Mouse (Mus musculus) embryo, embryonic 10.5 days (tissue): ENCODE measurements at regions not wholly inside any gene's neighbourhood (a gene's known extent, or its start where the extent isn't known, plus 50 kb on each side); places are given as distances from the start of the nearest gene placed in this dataset.
"Not testable (repeated sequence)": the region's sequence is repeated elsewhere in the genome, so short reads cannot be mapped to it uniquely, and the experiment has no call there.

Experiments used
- DNase-seq: peaks from one replicate; pipeline ENCODE4 v3.0.0-alpha.2; 2015; ENCODE audit warnings: low spot score

DNA sequence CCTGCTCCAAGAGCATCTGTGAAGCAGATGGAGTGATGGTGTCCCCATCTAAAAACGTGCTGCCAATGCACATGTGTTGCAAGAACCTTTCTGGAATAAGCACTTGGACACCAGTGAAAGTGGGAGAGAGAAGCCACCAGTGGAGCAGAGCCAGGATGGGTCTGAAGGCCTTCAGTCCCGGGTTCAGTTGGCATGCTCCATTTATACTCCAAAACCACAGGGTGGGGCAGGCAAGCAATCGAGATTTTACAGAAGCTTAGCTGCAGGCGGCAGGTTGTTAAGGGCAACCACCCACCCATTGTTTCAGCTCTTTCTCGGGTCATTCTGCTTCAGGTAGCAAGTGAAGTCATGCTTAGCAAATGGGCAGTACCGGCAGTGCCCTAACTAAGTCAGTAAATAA, 51.8 kb upstream of the Sv2b start:
- no peak for DNase-seq

DNA sequence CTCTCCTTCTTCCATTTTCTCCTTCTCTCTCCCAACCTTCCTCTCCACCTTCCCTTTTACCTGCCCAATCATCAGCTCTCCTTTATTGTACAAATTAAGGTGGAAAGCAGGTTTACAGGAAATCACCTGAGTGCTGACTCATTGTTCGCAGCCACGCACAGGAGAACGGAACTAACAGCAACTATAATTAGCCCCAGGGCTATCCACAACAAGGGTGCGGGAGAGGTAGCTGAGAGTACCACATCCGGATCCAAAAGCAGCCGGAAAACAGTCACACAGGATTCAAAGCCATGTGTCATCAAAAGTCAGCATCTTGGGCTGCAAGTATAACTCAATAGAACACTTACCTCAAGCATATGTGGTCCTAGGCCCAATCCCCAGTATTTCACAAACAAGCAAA, 53.5 kb upstream of the Sv2b start:
- no peak for DNase-seq

DNA sequence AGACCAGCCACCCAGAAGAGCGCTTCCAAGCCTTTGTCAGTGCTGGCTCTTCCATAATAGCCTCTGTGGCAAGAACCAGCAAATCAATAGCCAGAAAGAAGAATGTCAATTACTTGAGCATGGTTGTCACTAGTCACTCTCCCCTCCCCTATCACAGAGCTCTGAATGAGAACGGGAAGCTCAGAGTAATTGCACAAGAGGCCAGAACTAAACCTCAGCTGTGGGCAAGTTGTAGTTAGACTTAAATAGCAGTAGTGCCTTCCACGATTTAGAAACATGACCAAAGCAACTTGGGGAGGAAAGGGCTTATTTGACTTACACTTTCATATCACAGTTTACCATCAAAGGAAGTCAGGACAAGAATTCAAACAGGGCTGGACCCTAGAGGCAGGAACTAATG, 56.4 kb upstream of the Sv2b start:
- no peak for DNase-seq

DNA sequence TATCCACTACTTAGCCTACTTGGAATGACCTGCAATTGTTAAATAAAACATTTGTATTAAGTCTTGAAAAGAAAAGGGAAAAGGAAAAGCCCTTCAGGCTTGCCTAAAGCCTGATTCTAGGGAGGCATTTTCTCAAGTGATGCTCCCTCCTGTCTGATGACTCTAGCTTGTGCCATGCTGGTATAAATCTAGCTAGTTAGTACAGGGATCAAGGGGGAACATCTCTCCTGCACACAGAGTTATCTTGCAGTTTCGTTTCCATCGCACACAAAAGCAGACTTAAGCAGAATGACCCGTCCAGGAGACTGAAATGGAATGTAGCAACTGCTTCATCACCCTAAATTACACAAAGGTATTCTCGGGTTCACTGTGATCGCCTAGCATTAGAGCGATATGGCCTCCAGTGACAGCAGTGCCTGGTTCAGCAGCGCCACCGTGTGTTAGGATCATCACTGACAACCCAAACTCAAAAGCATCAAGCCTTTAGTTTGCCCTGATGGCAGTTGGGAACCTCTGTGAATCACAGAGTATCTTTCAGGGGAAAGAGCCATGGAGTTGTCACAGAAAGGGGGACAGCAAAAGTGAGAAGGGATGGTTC, 57.3 kb upstream of the Sv2b start:
- peak; percentile 91 for DNase-seq

DNA sequence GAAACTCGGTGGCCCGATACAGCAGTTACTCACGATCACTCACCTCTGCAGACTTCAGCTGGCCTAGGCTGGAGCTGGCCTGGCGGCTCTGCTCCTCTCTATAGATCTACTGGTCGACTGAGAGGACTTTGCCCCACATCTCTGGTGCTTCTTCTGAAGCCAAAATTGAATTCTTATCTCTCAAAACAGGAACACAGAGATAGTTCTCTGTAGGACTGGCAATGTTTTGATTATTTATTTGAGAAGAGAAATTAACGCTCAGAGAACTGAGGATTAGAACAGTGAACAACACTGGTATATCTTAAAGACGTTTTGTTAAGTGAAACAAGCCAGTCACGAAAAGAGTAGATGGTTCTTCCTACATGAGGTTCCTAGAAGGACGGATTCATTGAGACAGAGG, 59.3 kb upstream of the Sv2b start:
- DNase-seq, result no peak

DNA sequence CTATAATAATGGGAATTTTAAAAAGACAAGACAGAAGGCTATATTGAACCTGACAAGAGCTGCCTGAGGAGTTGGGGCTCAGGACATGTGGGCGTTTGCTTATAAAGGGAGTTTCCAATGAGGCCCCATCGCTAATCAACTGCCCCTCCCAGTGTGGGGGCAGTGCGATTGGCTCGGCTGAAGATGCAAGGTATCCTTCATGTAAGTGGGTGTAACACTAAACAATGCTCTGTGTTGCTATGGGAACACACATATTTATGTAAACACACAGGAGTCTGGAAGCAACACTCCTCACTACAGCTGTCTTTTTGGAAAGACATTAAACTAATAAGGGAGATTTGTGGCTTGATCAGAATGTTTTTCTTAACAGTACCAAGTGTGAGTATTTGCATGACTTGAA, 60.3 kb upstream of the Sv2b start:
- no peak for DNase-seq

DNA sequence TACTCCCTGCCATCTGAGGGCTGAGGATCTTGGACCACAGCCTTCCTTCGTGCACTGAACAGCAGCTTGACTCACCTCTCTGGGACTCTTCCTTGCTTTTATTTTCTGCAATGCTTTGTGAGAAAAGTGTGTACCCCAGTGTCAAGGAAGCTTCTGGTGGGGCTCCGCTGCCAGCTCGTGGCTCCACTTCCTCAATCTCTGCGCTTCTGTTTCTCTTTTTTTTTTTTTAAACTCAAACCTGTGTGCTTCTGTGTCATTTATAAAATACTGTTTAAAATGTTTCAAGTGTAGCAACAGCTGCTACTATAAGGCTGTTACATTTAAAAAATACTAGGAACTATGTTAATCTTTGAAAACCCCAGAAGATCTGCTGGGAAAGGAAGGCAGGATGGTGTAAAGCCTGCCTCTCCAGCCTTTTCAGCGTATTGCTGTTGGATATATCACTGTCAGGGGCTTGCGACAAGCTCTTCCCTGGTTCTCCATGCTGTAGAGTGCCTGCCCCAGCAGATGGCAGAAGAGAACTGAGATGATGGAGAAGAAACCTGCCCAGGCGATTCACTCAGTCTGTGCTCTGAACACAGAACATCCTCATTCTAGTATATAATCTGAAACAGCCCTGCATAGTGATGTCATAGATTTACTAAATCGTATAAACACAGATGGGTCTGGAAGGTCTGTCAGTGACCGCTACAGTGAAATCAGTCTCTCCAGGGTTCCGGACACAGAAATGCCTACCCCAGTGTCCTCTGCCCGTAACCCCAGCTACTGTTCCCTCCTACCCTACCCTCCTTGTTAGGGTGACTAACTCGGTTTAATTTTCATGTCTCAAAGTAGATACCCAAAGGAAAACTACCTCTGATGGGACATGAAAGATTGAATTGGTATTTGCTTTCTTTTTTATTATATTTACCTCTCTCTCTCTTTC, 61.8 kb upstream of the Sv2b start:
- peak; percentile 88 for DNase-seq

DNA sequence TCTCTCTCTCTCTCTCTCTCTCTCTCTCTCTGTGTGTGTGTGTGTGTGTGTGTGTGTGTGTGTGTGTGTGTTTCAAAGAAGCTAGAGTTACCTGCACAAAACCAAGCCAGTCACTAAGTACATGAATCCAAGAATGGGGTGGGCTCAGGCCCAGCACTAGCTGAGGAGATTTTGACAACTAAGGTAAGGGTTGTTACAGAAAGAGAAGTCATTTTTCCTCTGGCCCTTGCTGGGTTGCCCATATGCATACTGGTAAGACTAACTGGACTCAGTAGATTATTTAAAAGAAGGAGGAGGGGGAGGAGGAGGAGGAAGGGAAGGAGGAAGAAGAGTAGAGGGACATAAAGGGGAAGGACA, 62.4 kb upstream of the Sv2b start:
- no peak for DNase-seq

DNA sequence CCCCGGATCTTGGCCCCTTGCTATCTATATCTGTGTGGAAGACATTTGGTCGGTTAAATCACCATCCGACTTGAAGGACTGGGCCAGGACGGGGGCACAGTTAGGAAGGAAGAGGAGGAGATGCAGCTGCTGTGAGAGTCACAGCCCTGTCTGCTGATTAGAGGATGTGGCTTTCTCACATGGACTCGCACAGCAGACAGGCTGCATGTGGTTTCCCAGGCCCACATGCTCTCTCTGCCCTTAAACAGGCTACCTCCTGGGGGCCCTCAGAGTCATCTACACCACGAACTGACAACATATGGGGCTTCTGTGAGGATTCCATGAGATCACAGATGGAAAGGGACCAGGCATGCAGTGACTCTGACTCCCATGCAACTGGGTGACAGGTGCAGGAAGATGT, 62.9 kb upstream of the Sv2b start:
- DNase-seq, result no peak

DNA sequence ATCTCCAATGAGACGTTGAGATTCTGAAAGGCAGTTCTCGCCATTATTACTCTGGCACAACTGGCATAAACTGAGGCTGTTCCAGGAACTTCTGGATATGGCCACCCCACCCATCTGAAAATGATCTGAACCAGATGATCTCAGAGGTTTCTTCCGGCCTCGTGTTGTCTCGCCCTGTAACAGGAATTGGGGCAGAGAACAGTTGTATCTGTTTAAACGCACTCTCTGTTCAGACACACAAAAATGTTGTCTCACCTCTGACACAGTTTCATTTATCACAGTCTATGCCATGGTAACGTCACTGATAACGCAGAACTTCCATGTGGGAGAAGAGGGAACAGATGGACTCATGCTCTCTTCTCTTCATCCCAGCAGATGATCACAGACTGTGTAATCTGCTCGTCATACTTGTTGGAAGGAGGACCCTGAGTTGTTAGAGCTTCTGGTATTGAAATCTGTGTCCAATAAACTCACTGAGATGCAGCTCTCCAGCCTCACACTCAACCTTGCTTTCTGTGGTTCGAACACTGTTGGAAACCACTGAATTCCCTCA, 63.9 kb upstream of the Sv2b start:
- no peak for DNase-seq

DNA sequence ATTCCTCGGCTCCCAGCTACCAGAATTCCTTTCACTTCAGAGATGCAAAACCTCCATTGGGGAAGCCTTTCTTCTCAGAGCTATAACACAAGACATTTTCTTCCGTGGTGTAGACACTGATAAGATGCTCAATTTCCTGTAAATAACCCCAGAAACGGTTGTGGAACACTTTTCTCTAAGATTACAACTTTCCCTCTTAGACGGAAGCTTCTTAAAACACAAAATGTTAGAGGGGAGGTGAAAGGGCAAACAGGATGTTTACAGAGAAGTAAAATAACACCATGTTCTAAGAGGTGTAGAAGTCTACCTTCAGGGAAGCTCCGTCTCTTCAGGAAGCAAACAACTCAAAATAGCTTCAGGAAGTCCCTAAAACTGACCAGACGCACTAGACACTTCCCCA, 65.4 kb upstream of the Sv2b start:
- no peak for DNase-seq

DNA sequence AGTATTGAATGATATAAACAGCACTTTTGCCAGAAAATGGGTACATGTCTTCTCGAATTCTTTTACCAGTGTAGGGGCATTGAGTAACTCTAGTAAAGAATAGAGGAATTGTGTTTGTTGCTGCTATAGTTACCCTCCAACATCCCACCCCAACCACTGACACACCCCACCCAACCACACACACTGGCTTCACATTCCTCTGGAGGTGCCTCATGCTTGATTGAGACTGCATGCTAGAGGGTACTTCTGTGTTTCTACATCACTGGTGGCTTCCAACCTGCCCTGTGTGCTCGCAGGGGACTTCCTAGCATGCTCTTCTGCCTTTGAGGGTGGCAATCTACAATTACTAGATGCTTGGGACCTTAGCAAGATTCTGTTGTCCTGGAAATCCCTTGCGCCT, 70.5 kb upstream of the Sv2b start:
- DNase-seq, result no peak

DNA sequence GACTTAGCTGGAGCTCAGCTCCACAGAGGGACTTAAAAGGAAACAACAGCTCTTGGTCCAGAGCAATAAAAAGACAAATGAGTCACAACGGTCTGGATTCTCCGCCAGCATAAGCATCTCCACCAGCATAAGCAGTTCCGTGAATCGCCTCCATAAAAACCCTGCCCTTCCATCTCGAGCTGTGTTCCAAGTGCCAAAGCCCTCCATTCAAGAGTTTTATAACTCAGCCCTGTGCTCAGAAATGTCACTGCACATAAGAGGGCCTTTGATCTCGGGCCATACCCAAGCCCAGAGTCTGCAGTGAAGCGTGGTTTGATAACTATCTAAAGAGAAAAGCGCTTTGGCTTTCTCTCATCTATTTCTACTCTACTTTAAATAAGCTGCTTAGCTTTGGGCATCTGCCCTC, 70.8 kb upstream of the Akap13 start:
- DNase-seq, result peak; percentile 34

DNA sequence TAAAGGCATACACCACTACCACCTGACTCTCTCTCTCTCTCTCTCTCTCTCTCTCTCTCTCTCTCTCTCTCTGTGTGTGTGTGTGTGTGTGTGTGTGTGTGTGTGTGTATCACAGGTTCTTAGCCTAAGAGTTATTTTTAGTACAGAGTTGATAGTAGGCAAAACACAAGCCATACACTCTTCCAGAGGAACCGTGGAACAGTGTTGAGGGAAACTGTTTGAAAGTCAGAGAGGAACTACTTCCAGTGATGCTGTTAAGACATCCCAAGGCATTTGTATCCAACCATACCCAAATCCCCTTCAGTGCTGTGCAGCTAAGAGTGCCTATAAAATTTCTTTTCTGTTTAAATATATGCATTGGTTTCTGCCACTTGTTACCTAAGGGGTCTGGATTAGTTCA, 68.3 kb upstream of the Akap13 start:
- no peak for DNase-seq

DNA sequence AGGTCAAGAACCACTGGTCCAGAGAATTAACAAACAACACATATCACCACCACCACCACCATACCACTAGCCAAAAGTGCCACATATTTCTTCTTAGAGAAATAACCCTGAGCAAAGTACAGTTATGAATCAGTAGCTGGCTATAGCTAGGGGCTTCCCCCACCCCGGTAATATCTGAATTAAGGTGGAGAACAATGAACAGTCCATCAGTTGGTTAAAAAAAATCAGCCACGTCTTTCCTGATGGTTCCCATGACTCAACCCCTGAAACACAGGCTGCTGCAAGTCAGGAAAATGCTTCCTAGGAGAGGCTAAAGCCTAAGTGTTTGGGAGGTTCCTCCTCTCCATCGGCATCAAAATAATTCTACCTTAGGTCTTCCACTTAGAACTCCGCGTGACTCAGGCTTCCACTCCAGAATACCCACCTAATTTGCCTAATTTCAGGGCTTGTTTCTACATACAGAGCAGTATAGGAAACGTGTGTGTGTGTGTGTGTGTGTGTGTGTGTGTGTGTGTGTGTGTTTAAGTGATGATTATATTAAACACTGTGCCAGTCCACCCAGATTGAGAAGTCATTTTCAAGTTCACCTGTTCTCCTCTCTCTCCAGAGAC, 67.4 kb upstream of the Akap13 start:
- DNase-seq, result no peak

DNA sequence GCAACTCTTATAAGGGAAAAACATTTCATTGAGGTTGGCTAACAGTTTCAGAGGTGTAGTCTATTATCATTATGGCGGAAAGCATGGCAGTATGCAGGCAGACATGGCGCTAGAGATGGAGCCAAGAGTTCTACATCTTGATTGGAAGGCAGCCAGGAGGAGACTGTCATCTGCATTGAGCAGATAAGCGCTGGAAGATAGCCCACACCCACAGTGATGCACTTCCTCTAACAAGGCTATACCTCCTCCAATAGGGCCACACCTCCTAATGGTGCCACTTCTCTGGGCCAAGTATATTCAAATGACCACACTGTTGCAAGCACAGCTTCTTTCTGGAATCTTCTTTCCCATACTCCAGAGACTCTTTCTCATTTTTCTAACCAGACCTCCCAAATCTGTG, 65.2 kb upstream of the Akap13 start:
- no peak for DNase-seq

DNA sequence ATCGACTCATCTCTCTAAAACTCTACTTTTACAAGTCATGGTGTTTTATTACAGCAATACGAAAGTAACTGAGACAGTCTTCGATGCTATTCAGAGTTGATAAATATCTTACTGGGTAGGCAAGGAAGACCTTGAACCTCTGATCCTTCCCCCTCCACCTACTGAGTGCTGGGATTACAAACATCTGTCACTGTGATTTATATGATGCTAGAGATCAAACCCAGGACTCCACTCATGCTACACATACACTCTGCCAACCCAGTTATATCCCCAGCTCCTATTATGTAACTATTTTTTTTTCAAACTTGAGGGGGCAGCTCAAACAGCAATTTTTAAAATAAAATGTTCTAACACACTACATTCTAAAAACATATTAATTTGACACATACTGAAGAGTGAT, 62.6 kb upstream of the Akap13 start:
- peak; percentile 32 for DNase-seq

DNA sequence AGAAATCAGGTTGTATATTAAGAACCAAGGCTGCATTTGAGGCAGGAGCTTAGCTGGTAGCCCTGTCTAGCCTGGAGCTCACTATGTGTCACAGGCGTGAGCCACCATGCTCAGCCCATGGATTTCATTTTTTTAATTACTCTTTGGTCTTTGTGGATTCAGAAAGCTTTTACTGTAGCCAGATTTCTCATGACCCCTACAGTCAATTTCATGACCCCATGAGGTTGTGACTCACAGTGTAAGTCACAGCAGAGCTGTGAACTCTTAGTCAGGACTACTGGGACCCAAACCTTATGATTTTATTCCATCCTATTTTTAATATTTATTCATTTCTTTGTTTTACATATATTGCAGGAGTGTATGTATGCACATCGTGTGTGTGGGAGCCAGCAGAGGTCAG, 61.9 kb upstream of the Akap13 start:
- DNase-seq, result no peak

DNA sequence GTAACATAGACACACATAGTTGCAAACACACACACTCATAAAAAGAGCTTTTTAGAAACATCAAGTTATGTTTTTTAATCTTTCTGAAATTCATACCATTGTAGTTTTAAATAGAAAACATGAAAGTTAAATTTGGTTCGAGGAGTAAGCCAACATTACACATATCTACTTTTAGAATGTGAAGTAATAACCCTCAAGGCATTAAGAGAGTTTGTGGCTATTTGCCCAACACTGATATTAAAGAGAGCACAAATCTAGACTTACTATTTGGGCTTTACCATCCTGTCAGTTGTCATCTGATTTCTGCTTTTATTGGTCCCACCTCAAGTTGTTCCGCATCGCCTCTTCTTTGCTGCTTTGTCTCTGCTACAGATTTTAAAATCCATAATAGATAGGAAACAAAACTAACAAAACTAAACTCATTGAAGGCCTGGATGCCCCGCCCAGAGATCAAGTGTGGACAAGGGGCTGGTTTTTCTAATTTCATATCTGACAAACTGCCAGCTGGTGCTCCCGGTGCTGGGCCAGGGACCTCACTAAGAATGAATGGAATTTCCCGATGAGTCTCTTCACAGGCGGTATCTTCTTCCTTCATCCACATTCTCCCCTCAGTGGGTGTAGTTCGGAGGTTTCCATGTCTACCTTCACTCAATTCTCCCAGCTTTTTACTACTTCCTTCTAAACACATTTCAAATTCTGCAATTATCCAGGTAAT, 60.3 kb upstream of the Akap13 start:
- DNase-seq, result no peak

DNA sequence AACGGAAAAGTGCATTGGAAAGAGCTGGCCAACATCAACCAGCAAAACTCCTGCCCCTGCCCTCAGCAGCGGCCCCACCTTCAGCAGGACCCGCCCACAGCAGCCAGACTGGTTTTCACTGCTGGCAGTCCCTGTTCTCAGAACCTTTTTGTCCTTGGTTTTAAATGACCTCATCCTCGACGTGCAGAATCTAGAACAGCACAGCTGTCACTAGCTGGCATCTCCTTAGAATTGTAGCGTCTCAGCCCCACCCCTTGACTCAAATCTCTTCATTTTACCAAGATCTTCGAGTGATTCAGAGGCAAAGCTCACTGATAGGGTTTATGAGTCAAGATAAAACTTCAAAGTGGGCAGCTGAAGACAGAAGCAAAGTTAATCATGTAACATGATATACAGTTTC, 57.8 kb upstream of the Akap13 start:
- no peak for DNase-seq

DNA sequence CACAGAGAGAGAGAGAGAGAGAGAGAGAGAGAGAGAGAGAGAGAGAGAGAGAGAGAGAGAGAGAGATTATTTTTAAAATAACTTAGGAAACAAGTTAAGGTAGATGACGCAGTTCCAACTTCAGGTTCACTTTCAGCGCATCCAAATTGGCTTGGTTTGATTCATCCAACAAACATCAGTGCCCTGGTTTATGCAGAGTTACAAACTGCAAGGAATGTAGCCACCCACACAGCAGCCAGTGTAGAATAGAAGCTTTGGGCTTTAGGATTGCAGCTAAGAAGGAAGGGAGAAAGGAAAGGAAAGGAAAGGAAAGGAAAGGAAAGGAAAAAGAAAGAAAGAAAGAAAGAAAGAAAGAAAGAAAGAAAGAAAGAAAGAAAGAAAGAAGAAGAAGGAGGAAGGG, 56.9 kb upstream of the Akap13 start:
- DNase-seq, result not testable (repeated sequence)

DNA sequence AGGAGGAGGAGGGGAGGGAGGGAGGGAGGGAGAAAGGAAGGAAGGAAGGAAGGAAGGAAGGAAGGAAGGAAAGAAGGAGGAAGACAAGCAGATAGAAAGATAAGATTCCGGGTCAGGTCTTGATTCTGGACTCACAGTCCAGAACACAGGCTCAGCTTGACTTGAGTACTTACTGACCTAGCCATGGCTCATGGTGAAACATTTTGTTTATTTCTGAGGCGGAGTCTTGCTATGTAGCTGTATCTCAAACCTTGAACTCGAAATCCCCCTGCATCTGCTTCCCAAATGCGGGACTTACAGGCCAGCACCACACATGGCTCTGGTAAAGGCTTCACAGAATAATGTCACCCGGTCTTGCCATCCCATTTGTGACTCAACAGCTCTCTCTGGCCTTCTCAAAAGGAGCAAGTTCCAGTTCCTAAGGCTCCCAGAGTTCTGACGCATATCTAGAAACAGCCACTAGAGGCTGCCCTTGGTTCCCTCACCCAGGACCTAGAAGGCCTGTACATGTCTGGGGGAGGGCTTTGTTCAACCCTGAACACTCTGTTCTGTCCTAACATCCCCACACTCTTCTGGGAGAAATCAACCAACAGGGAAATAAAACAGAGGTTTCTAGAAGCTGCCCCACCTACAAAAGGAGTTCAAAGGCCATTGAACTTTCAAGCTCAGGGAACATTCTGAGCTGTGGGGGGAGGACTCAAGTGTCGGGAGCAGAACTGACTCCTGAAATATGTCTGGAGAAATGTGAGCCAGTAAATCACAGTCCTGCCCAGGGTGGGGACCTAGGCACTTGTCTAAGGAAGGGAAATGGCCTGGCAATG, 56.2 kb upstream of the Akap13 start:
- DNase-seq, result peak; percentile 84
